ENCODE assay signal across 27 mouse cellular contexts in genomic region chr4:124143630-124144029, GRCm38 (mm10).
"Had no signal": no experiment of that assay in that cellular context is flagged by ENCODE, and none has a peak within 500 bp of the region (broad histone marks: within the 10 kb centered on the region; RNA-seq: fewer than 3 reads in every experiment).

No protein-coding gene starts in this region.

- H3K36me3 ChIP-seq: heart, embryonic 13.5 days; heart, embryonic 15.5 days; hindbrain, embryonic 12.5 days; intestine, embryonic 15.5 days; kidney, embryonic 15.5 days; limb, embryonic 10.5 days; limb, embryonic 12.5 days had no signal

- H3K27ac ChIP-seq: gastrocnemius, adult 2 months; heart, adult 2 months; heart, embryonic 13.5 days; heart, embryonic 15.5 days; hindbrain, embryonic 12.5 days; hindbrain, embryonic 14.5 days; intestine, embryonic 15.5 days; kidney, embryonic 15.5 days; kidney, postnatal 0 days; layer of hippocampus, adult 2 months; left cerebral cortex, adult 2 months; limb, embryonic 10.5 days; limb, embryonic 12.5 days had no signal

- H3K9me3 ChIP-seq: heart, embryonic 13.5 days; heart, embryonic 15.5 days; hindbrain, embryonic 12.5 days; intestine, embryonic 15.5 days; kidney, embryonic 15.5 days; limb, embryonic 10.5 days; limb, embryonic 12.5 days had no signal

- H3K9ac ChIP-seq: heart, embryonic 13.5 days; heart, embryonic 15.5 days; hindbrain, embryonic 12.5 days; hindbrain, embryonic 14.5 days; intestine, embryonic 15.5 days; kidney, embryonic 15.5 days; limb, embryonic 12.5 days had no signal

- H3K4me1 ChIP-seq: intestine, embryonic 15.5 days; kidney, embryonic 15.5 days had no signal

- H3K4me3 ChIP-seq: gastrocnemius, adult 2 months; heart, adult 2 months; heart, embryonic 13.5 days; heart, embryonic 15.5 days; hindbrain, embryonic 12.5 days; intestine, embryonic 15.5 days; kidney, embryonic 15.5 days; layer of hippocampus, adult 2 months; left cerebral cortex, adult 2 months; limb, embryonic 10.5 days; limb, embryonic 12.5 days had no signal

- H3K4me2 ChIP-seq: heart, embryonic 11.5 days; heart, embryonic 13.5 days; heart, embryonic 15.5 days; hindbrain, embryonic 12.5 days; hindbrain, embryonic 14.5 days; intestine, embryonic 15.5 days; kidney, embryonic 15.5 days; limb, embryonic 12.5 days had no signal

- ATAC-seq: forebrain, embryonic 16.5 days; hindbrain, embryonic 16.5 days; inflammation-experienced regulatory T-cells, adult 6 months; intestine, embryonic 15.5 days; intestine, postnatal 0 days had no signal

- DNase-seq: gastrocnemius, adult 2 months; gastrocnemius, postnatal 10 days; gastrocnemius, postnatal 25 days; heart, adult 2 months; heart, postnatal 14 days; heart, postnatal 4 days; kidney, adult 18-20 months; kidney, adult 9 months; kidney, postnatal 25 days; kidney, postnatal 4 days; liver had no signal

- H3K27me3 ChIP-seq: intestine, embryonic 15.5 days had no signal
